Mouse (Mus musculus) testis, adult 2 months (tissue): ENCODE measurements at regions not wholly inside any gene's neighbourhood (a gene's known extent, or its start where the extent isn't known, plus 50 kb on each side); places are given as distances from the start of the nearest gene placed in this dataset.

ENCODE experiments used
- H3K27ac ChIP-seq: fragments of 200-500 bp; 2 replicates; pipeline ENCODE4 v1.5.1; 2012; ENCODE audit warnings: low read depth, low read length; ENCODE audit not compliant: control insufficient read depth, insufficient read depth
- H3K27me3 ChIP-seq: fragments of 200-500 bp; 2 replicates; pipeline ENCODE4 v1.6.1; 2012; ENCODE audit warnings: mild to moderate bottlenecking, low read length, moderate library complexity; ENCODE audit not compliant: control insufficient read depth, insufficient read depth
- H3K36me3 ChIP-seq: fragments of 200-500 bp; 2 replicates; pipeline ENCODE4 v1.6.1; 2012; ENCODE audit warnings: mild to moderate bottlenecking, low read length; ENCODE audit not compliant: control insufficient read depth, insufficient read depth
- H3K4me1 ChIP-seq: fragments of 200-500 bp; 2 replicates; pipeline ENCODE4 v1.6.1; 2012; ENCODE audit warnings: low read length; ENCODE audit not compliant: control insufficient read depth, insufficient read depth
- H3K4me3 ChIP-seq: fragments of 200-500 bp; 2 replicates; pipeline ENCODE4 v1.5.1; 2012; ENCODE audit warnings: low read depth, mild to moderate bottlenecking, low read length, moderate library complexity, mixed read lengths; ENCODE audit not compliant: control insufficient read depth
- CTCF ChIP-seq: fragments of 200-500 bp; IDR thresholded peaks from 2 replicates; pipeline ENCODE4 v1.5.1; 2012; ENCODE audit warnings: low read depth, mild to moderate bottlenecking, inconsistent platforms, low read length, moderate library complexity; ENCODE audit not compliant: control insufficient read depth, insufficient read depth, insufficient replicate concordance
- POLR2A ChIP-seq: fragments of 200-500 bp; IDR thresholded peaks from 2 replicates; pipeline ENCODE4 v1.6.1; 2012; ENCODE audit warnings: low read depth, mild to moderate bottlenecking, inconsistent platforms, low read length, moderate library complexity; ENCODE audit not compliant: control insufficient read depth

DNA sequence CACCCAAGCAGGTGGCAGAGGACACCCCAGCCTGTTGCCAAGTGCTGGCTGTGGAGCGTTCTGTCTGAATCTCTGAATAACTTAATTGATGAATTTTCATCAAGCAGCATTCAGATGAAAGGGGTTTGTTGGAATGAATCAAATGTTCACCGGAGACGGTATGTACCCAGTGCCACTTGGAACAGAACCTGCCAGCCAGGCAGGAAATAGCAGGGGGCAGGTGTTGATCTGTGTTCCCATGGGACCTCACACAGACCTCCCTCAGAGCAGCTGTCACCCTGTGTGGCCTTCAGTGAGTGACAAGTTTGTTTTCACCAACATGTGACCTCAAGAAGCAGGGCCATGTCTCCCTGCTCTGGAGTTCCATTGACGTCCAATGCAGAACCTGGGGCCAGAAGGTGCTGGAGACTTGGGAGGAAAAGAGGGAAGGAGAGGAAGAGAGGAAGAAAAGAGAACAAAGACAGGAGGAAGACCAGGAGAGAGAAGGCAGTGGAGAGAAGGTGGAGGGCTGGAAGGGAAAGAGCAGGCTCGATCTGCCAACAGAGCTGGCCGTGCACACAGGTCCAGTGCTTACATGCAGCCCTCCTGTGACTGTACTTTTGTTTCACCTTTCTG is 57.3 kb upstream of the 1700021F07Rik start:
- Histone ChIP-seq H3K27ac (no peak overlapping the region), H3K4me1 (no peaks in the 10 kb centered on the region), H3K27me3 (no peaks in the 10 kb centered on the region), H3K4me3 (no peak overlapping the region), H3K36me3 (no peaks in the 10 kb centered on the region)
- no peak for TF ChIP-seq POLR2A
- TF ChIP-seq CTCF, result no peak

DNA sequence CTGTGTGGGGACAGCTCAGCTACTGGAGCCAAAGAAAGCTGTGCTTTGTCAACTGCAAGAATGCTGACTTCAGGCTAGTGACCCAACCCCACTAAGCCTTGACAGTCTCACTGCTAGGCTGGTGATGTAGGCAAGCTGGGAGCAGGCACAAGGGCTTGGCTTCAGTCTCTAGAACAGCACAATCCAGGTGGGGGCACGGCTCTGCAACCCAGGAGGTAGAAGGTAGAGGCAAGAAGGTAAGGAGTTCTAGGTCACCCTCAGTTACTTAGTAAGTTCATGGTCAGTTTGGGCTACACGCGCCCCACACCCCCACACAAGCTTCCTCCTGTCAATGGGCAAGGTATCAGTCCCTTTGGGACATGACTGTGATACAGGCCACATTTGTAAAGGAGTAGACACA is 54.2 kb upstream of the 1700021F07Rik start:
- no peak for TF ChIP-seq POLR2A
- TF ChIP-seq CTCF, result no peak
- Histone ChIP-seq H3K4me1 (no peaks in the 10 kb centered on the region), H3K27ac (no peak overlapping the region), H3K36me3 (no peaks in the 10 kb centered on the region), H3K27me3 (no peaks in the 10 kb centered on the region), H3K4me3 (no peak overlapping the region)

DNA sequence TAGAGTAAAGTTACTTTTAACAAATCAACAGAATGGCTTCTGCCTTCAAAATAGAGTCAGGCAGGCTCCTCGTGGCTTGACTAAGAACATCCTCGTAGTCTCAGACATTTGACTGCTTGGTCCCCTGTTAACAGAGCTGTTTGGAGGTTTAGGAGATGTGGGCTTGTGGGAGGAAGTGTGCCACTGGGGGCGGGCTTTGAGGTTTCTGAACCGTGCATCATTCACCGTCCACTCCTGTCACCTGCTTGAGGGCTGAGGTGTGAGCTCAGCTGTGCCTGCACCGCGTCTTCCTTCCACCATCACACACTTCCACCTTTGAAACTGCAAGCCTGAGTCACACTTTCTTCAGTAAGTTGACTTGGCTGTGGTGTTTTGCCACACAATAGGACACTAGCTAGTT is 52.6 kb upstream of the 1700021F07Rik start:
- Histone ChIP-seq H3K36me3 (no peaks in the 10 kb centered on the region), H3K4me1 (0 out of 2 replicates have a peak, but pooled peaks cover 2% of the 10 kb centered on the region), H3K27ac (no peak overlapping the region), H3K27me3 (no peaks in the 10 kb centered on the region), H3K4me3 (no peak overlapping the region)
- TF ChIP-seq CTCF, result no peak
- no peak for TF ChIP-seq POLR2A
